Mouse (Mus musculus): ENCODE measurements around the gene Cnot2.
A peak's percentile ranks its signal among the peaks of the same experiment; 100 is the strongest.
"Not testable (repeated sequence)": the region's sequence is repeated elsewhere in the genome, so short reads cannot be mapped to it uniquely, and the experiment has no call there.

Gene Cnot2

GRCm38 (mm10) chr10:116581369-116581718 lies at the start of gene Cnot2:
Gene Cnot2, minus strand, starts transcription at chr10:116581511.
- DNase-seq (ENCODE audit: low spot score in 2 of 2): peak; percentile 90 to 91

GRCm38 (mm10) chr10:116628926-116629325 lies 47.6 kb upstream of the Cnot2 start:
- DNase-seq (ENCODE audit: low spot score in 2 of 2): no peak

- DNase-seq (ENCODE audit: low spot score in 2 of 2): no peak
Measured at GRCm38 (mm10) chr10:116626009-116626408, 44.7 kb upstream of the Cnot2 start.

GRCm38 (mm10) chr10:116613250-116613649 lies 31.9 kb upstream of the Cnot2 start:
- peak; percentile 17 to 31 for DNase-seq (ENCODE audit: low spot score in 2 of 2)

GRCm38 (mm10) chr10:116604905-116605162 lies 23.5 kb upstream of the Cnot2 start:
- DNase-seq (ENCODE audit: low spot score in 2 of 2): no peak

DNA sequence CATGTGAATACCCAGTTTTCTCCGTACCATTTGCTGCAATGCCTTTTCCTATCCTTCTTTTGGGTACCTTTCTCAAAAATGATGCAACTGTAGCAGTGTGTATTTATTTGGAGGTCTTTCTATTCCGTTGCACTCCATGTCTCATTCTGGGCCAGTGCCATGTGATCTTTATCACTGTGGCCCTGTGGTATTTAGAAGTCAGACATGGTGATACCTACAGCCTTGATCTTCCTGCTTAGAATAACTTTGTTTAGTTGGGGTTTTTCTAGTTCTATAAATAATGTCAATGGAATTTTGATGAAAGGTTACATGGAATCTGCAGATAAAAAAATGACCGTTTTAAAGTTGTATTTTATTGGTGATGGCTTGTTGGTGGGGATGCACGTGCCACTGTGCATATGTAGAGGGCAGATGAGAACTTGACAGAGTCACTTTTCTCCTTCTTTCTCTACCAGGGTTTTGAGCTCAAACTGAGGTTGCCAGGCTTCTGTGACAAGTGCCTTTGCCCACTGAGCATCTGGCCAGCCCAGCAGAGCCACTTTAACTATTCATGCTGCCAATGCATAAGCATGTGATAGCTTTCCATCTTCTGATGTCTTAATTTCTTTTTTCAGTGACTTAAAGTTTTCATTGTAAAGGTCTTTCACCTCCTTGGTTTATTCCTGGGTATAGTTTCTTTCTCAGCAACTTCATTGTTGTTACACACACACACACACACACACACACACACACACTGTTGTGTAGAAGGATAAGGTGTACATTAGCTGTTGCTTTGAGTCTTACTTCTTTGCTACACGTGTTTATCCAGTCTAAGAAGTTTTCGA lies 23.0 kb upstream of the Cnot2 start:
- no peak for DNase-seq (ENCODE audit: low spot score in 2 of 2)

- DNase-seq (ENCODE audit: low spot score in 2 of 2): no peak
Measured at GRCm38 (mm10) chr10:116599056-116599850, 17.9 kb upstream of the Cnot2 start.

DNA sequence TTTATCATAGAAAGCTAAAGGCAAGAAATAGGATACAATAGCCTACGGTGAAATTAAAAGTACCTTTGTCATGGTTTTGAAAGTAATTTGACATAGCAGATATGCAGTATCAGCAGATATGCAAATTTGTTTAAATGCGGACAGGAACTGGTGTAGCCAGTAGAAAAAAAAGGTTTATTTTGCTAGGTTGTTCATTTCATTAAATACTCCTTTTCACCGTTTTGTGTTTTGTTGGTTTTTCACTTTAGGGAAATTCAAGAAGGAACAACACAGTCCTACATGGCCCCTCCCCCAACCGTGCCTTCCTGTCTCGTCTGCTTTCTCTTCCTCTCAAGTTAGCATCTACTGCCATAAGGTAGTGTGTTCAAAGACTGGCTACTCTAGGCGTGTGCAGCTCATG lies 1.4 kb upstream of the Cnot2 start:
- DNase-seq (ENCODE audit: low spot score in 2 of 2): peak; percentile 73 to 79

DNA sequence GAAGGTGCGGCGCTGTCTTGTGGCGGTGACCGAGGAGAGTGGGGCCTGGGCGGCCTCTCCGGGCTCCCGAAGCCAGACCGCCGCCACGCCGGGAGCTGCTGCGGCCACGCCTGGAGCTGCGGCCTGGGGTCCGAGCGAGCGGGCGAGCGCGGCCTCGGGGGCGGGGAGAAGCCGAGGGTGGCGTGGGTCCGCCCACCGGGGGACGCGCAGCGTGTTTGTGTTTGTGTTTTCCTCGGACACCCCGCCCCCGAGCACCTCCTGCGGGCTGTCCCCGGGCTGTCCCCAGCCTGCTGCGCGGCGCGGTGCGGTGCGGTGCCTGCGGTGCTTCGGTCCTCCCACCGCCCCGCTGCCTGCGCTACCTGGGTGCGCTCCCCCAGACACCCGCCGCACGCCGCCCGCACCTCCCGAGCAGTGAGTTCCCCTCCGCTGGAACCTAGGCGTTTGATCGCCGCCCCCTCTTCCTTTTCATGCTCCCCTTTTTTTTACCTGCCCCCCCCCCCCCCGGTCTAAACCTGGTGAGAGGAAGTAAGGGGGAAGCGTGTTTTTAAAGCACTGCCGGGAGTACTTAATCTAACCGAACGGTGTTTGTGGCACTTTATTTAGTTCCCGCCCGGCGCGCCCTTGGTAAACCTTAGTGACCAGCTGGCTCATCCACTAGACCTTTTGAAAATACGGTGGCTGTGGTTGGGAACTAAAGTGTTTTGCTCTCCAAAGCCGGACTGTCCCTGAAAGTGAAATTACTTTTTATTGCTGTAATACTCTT lies 589 bp upstream of the Cnot2 start:
- peak; percentile 64 to 68 for DNase-seq (ENCODE audit: low spot score in 2 of 2)

GRCm38 (mm10) chr10:116580591-116581358 lies 536 bp downstream of the Cnot2 start:
- DNase-seq (ENCODE audit: low spot score in 2 of 2): peak; percentile 65 to 72

DNA sequence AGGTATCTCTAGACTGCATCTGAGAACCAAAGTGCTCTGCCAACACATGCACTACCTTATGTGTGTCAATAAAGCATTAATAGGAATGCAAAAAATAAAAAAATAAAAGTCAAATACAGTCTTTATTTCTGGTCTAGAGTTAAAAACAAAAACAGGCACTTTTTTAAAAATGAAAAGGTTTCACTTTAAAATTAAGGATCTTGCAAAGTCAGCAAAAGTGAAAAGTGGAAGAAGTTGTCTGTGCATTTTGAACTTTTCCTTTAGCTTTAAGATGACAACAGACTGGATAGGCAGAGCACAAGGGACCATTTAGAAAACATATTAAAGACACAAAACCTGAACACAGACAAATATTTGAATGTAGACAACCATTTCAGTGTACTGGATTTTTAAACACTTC lies 1.8 kb downstream of the Cnot2 start:
- DNase-seq (ENCODE audit: low spot score in 2 of 2): no peak

GRCm38 (mm10) chr10:116578375-116578774 lies 2.9 kb downstream of the Cnot2 start:
- no peak for DNase-seq (ENCODE audit: low spot score in 2 of 2)

GRCm38 (mm10) chr10:116577181-116577580 lies 4.1 kb downstream of the Cnot2 start:
- DNase-seq (ENCODE audit: low spot score in 2 of 2): no peak

DNA sequence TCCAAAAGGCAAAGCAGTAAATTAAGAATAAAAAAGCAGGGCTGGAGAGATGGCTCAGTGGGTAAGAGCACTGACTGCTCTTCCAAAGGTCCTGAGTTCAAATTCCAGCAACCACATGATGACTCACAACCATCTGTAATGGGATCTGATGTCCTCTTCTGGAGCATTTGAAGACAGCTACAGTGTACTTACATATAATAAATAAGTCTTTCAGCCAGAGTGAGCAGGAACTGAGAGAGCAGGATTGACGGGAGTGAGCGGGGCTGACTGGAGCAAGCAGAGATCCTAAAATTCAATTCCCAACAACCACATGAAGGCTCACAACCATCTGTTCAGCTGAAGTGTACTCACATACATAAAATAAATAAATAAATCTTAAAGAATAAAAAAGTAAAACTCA lies 5.2 kb downstream of the Cnot2 start:
- not testable (repeated sequence) for DNase-seq (ENCODE audit: low spot score in 2 of 2)

- DNase-seq (ENCODE audit: low spot score in 2 of 2): no peak
Measured at GRCm38 (mm10) chr10:116570526-116570925, 10.8 kb downstream of the Cnot2 start.

- peak; percentile 62 to 66 for DNase-seq (ENCODE audit: low spot score in 2 of 2)
Measured at GRCm38 (mm10) chr10:116568539-116568938, 12.8 kb downstream of the Cnot2 start.

DNA sequence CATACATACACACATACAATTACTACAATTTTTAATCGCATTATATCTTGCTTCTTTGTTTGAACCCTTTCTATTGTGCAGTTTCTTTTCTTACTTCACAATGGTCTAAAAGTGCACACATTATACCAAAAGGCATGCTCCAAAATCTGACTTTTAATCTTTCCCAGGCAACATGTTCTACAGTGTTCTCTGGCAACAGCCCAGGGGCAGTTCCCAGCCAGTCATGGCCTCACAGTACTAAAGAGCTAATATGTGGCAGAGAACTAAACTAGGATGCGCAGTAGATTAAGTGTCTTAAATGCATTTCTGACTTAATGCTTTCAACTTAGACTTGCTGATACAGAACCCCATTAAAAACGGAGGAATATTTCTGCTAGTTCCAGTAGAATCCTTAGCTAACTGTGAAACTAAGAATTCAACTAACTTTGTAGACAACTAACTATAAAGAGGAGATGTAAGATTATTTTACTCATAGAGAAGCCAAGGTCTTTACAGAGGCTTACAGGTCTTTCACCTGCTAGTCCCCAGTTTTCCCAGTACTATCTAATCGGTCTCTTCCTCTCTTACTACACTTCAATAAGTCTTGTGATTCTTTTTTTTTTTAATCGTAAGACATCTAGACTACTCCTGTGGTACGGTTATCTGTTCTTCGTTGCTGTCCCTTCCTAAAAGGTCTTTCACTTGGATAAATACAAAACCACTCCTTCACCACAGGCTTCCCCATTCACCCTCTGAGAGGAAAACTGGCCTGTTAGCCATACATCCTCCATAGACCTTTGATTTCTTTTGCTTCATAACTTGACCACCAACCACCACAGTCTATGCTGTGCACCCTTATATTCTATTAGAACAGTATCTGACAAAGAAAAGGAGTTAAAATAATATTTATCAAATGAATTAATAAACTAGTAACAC lies 13.6 kb downstream of the Cnot2 start:
- no peak for DNase-seq (ENCODE audit: low spot score in 2 of 2)

DNA sequence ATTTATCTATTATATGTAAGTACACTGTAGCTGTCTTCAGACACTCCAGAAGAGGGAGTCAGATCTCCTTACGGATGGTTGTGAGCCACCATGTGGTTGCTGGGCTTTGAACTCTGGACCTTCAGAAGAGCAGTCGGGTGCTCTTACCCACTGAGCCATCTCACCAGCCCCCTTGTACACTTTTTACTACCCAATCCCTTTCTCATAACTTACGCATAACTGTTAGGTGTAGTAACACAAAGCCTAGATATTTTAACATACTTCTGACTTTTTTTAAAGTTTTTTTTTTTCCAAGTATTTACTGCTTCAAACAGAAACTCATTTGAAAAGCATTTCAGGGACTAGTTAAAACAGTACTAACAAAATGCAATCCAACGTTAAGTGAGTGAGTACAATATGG lies 14.8 kb downstream of the Cnot2 start:
- not testable (repeated sequence) for DNase-seq (ENCODE audit: low spot score in 2 of 2)

DNA sequence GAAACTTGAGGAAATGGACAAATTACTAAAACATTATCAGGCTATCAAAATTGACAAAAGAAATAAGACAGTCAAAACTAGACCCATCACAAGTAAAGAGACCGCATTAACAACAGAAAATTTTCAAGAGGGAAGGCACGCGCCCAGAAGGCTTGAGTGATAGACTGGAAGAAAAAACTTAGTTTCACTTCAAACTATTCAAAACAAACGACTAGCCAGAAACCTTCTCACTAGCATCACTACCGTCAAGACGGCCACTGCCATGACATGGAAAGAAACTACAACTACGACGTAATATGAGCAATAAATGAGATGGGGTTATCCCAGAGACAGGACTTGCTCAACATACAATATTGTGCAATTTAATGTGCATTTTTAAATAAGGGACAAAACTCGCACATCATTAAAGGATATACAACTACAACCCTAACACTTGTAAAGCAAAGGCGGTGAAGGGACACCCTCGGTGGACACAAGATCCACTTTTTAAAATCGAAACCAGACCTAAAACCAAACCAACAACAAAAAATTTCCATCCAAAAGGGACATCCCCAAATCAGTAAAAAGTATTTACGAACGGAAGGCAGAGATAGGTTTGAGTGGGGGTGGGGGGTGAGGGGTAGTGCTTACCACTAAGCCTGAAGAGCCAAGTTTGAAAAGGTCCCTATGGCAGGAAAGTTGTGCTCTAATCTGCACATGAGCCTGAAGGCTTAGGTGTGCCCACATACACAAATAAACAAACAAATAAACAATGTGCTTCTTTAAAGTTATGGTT lies 16.3 kb downstream of the Cnot2 start:
- peak; percentile 38 to 52 for DNase-seq (ENCODE audit: low spot score in 2 of 2)

Measured in spleen, postnatal 36 days (tissue).